Comparison of ENCODE assay signal across 12 mouse cellular contexts in genomic region chr11:69010400-69011323, GRCm38 (mm10). TPM values are rescaled to one million over a fixed set of nuclear protein-coding genes. Genes with fewer than 3 reads are reported as not detected.
DNase-seq lines count a peak whose midpoint lies in the region; ATAC-seq and TF ChIP-seq lines count a peak whose summit lies in the region.
"Had no signal": no experiment of that assay in that cellular context is flagged by ENCODE, and none has a peak within 500 bp of the region (broad histone marks: within the 10 kb centered on the region; RNA-seq: fewer than 3 reads in every experiment).

No protein-coding gene starts in this region.

- H3K4me2 ChIP-seq in hindbrain, embryonic 13.5 days: no peak overlapping the region; the same call in 1 of the 2 replicates
- H3K4me2 ChIP-seq in stomach, embryonic 15.5 days: peak overlapping the region; percentile 79; the same call in 1 of the 2 replicates
- no peak overlapping the region for H3K4me2 ChIP-seq in stomach, postnatal 0 days (replicated peaks; ENCODE audit: low read depth)
- H3K4me2 ChIP-seq in limb, embryonic 12.5 days: 0 out of 2 replicates have a peak overlapping the region, but pooled peaks have one; percentile 10

- no peak for TF ChIP-seq EP300 in stomach, postnatal 0 days (optimal IDR thresholded peaks at IDR 0.05)

- ATAC-seq in hindbrain, embryonic 13.5 days (ENCODE audit: low FRiP score): no peak
- ATAC-seq in stomach, embryonic 15.5 days (ENCODE audit: insufficient read depth, low FRiP score, low read depth): no peak
- ATAC-seq in stomach, postnatal 0 days (ENCODE audit: low FRiP score, low TSS enrichment): no peak
- no peak for ATAC-seq in limb, embryonic 12.5 days (ENCODE audit: insufficient number of reproducible peaks, insufficient read depth, low FRiP score, low TSS enrichment, low read depth)

- peak overlapping the region; percentile 66; the same call in 1 of the 2 replicates for H3K4me3 ChIP-seq in hindbrain, embryonic 10.5 days
- no peak overlapping the region for H3K4me3 ChIP-seq in hindbrain, embryonic 13.5 days
- H3K4me3 ChIP-seq in stomach, embryonic 15.5 days (replicated peaks): no peak overlapping the region
- no peak overlapping the region for H3K4me3 ChIP-seq in stomach, postnatal 0 days (ENCODE audit: low read depth, low read length)
- H3K4me3 ChIP-seq in limb, embryonic 12.5 days (replicated peaks): no peak overlapping the region

- no peaks in the 10 kb centered on the region for H3K27me3 ChIP-seq in hindbrain, embryonic 10.5 days (ENCODE audit: insufficient read depth, poor library complexity, severe bottlenecking)
- H3K27me3 ChIP-seq in hindbrain, embryonic 13.5 days: no peaks in the 10 kb centered on the region
- H3K27me3 ChIP-seq in stomach, embryonic 15.5 days (replicated peaks): no peaks in the 10 kb centered on the region
- no peaks in the 10 kb centered on the region for H3K27me3 ChIP-seq in stomach, postnatal 0 days (ENCODE audit: control insufficient read depth, insufficient read depth, low read length)
- no peaks in the 10 kb centered on the region for H3K27me3 ChIP-seq in limb, embryonic 12.5 days

- peaks cover 6% of the 10 kb centered on the region for H3K36me3 ChIP-seq in hindbrain, embryonic 10.5 days
- H3K36me3 ChIP-seq in hindbrain, embryonic 13.5 days: no peaks in the 10 kb centered on the region
- no peaks in the 10 kb centered on the region for H3K36me3 ChIP-seq in stomach, embryonic 15.5 days
- no peaks in the 10 kb centered on the region for H3K36me3 ChIP-seq in stomach, postnatal 0 days (ENCODE audit: control insufficient read depth, insufficient read depth, low read length)
- no peaks in the 10 kb centered on the region for H3K36me3 ChIP-seq in limb, embryonic 12.5 days

- no peaks in the 10 kb centered on the region for H3K9me3 ChIP-seq in hindbrain, embryonic 10.5 days
- no peaks in the 10 kb centered on the region for H3K9me3 ChIP-seq in hindbrain, embryonic 13.5 days
- H3K9me3 ChIP-seq in stomach, embryonic 15.5 days: no peaks in the 10 kb centered on the region
- H3K9me3 ChIP-seq in stomach, postnatal 0 days (ENCODE audit: control insufficient read depth, low read length): no peaks in the 10 kb centered on the region
- no peaks in the 10 kb centered on the region for H3K9me3 ChIP-seq in limb, embryonic 12.5 days

- no peak overlapping the region for H3K27ac ChIP-seq in hindbrain, embryonic 10.5 days
- H3K27ac ChIP-seq in hindbrain, embryonic 13.5 days: no peak overlapping the region
- no peak overlapping the region for H3K27ac ChIP-seq in stomach, embryonic 15.5 days
- H3K27ac ChIP-seq in stomach, postnatal 0 days (replicated peaks): no peak overlapping the region
- no peak overlapping the region for H3K27ac ChIP-seq in limb, embryonic 12.5 days

- no peak for DNase-seq in hindbrain, embryonic 10.5 days (ENCODE audit: low spot score)
- no peak for DNase-seq in stomach, postnatal 0 days (ENCODE audit: low spot score)
- no peak for DNase-seq in cerebellum, adult 9-10 months
- no peak for DNase-seq in right cerebral cortex, postnatal 25 days
- DNase-seq: cerebellum, postnatal 25 days; gastrocnemius, postnatal 36 days; lung, postnatal 36 days; spleen, adult 18-20 months; thymus, postnatal 36 days had no signal

- TF ChIP-seq CTCF in stomach, postnatal 0 days (IDR thresholded peaks at IDR 0.05; ENCODE audit: low read depth): no peak

- H3K4me1 ChIP-seq in hindbrain, embryonic 10.5 days (replicated peaks): peaks cover 30% of the 10 kb centered on the region
- peaks cover 30% of the 10 kb centered on the region for H3K4me1 ChIP-seq in hindbrain, embryonic 13.5 days (replicated peaks)
- peaks cover 4% of the 10 kb centered on the region; the same call in 1 of the 2 replicates for H3K4me1 ChIP-seq in stomach, embryonic 15.5 days
- H3K4me1 ChIP-seq in stomach, postnatal 0 days (replicated peaks; ENCODE audit: control insufficient read depth, insufficient read depth): no peaks in the 10 kb centered on the region
- peaks cover 12% of the 10 kb centered on the region for H3K4me1 ChIP-seq in limb, embryonic 12.5 days (replicated peaks)

- no peak overlapping the region for H3K9ac ChIP-seq in hindbrain, embryonic 13.5 days
- no peak overlapping the region for H3K9ac ChIP-seq in stomach, embryonic 15.5 days
- H3K9ac ChIP-seq in stomach, postnatal 0 days (ENCODE audit: low read length): no peak overlapping the region
- H3K9ac ChIP-seq in limb, embryonic 12.5 days (replicated peaks): no peak overlapping the region

- WGBS in hindbrain, embryonic 10.5 days: 91% methylated on average over 15 of the region's 15 CpGs
- 89% methylated on average over 15 of the region's 15 CpGs for WGBS in hindbrain, embryonic 13.5 days
- 89% methylated on average over 15 of the region's 15 CpGs for WGBS in stomach, embryonic 15.5 days
- 87% methylated on average over 15 of the region's 15 CpGs for WGBS in stomach, postnatal 0 days
- WGBS in limb, embryonic 12.5 days: 89% methylated on average over 15 of the region's 15 CpGs

RNA-seq across cellular contexts. Expression of gene Pfas, which starts 2.4 kb away (rescaled TPM):
- 40.6 and 57.3 TPM in 2 replicates for polyA plus RNA-seq in hindbrain, embryonic 10.5 days (2016; fragmentation: Nextera tagmentation; extraction: Ambion mirVana)
- 19.1 and 20.4 TPM in 2 replicates for polyA plus RNA-seq in hindbrain, embryonic 13.5 days (2015; fragmentation: Nextera tagmentation; extraction: Ambion mirVana)
- polyA plus RNA-seq in stomach, embryonic 15.5 days (2015; fragmentation: Nextera tagmentation; extraction: Ambion mirVana): 31.5 and 33.7 TPM in 2 replicates
- 7.4 and 8.0 TPM in 2 replicates for polyA plus RNA-seq in stomach, postnatal 0 days (2015; fragmentation: Nextera tagmentation; extraction: Ambion mirVana)
- polyA plus RNA-seq in limb, embryonic 12.5 days (2016; fragmentation: Nextera tagmentation; extraction: Ambion mirVana): 45.7 and 48.5 TPM in 2 replicates

RNA-seq across cellular contexts. Expression of gene Ctc1, which starts 5.0 kb away (rescaled TPM):
- 89.8 and 90.9 TPM in 2 replicates for polyA plus RNA-seq in hindbrain, embryonic 10.5 days (2016; fragmentation: Nextera tagmentation; extraction: Ambion mirVana)
- 49.4 and 49.9 TPM in 2 replicates for polyA plus RNA-seq in hindbrain, embryonic 13.5 days (2015; fragmentation: Nextera tagmentation; extraction: Ambion mirVana)
- polyA plus RNA-seq in stomach, embryonic 15.5 days (2015; fragmentation: Nextera tagmentation; extraction: Ambion mirVana): 40.3 and 45.5 TPM in 2 replicates
- polyA plus RNA-seq in stomach, postnatal 0 days (2015; fragmentation: Nextera tagmentation; extraction: Ambion mirVana): 11.1 and 11.5 TPM in 2 replicates
- polyA plus RNA-seq in limb, embryonic 12.5 days (2016; fragmentation: Nextera tagmentation; extraction: Ambion mirVana): 70.5 and 73.8 TPM in 2 replicates

RNA-seq across cellular contexts. Expression of gene Aurkb, which starts 34.8 kb away (rescaled TPM):
- 184 and 228 TPM in 2 replicates for polyA plus RNA-seq in hindbrain, embryonic 10.5 days (2016; fragmentation: Nextera tagmentation; extraction: Ambion mirVana)
- 31.7 and 34.2 TPM in 2 replicates for polyA plus RNA-seq in hindbrain, embryonic 13.5 days (2015; fragmentation: Nextera tagmentation; extraction: Ambion mirVana)
- 134 and 146 TPM in 2 replicates for polyA plus RNA-seq in stomach, embryonic 15.5 days (2015; fragmentation: Nextera tagmentation; extraction: Ambion mirVana)
- polyA plus RNA-seq in stomach, postnatal 0 days (2015; fragmentation: Nextera tagmentation; extraction: Ambion mirVana): 24.7 and 34.0 TPM in 2 replicates
- 169 and 171 TPM in 2 replicates for polyA plus RNA-seq in limb, embryonic 12.5 days (2016; fragmentation: Nextera tagmentation; extraction: Ambion mirVana)

RNA-seq across cellular contexts. Expression of gene Rangrf, which starts 35.7 kb away (rescaled TPM):
- 69.7 and 78.1 TPM in 2 replicates for polyA plus RNA-seq in hindbrain, embryonic 10.5 days (2016; fragmentation: Nextera tagmentation; extraction: Ambion mirVana)
- polyA plus RNA-seq in hindbrain, embryonic 13.5 days (2015; fragmentation: Nextera tagmentation; extraction: Ambion mirVana): 24.7 and 26.7 TPM in 2 replicates
- polyA plus RNA-seq in stomach, embryonic 15.5 days (2015; fragmentation: Nextera tagmentation; extraction: Ambion mirVana): 55.9 and 63.0 TPM in 2 replicates
- 34.8 and 35.1 TPM in 2 replicates for polyA plus RNA-seq in stomach, postnatal 0 days (2015; fragmentation: Nextera tagmentation; extraction: Ambion mirVana)
- polyA plus RNA-seq in limb, embryonic 12.5 days (2016; fragmentation: Nextera tagmentation; extraction: Ambion mirVana): 64.6 and 69.6 TPM in 2 replicates

RNA-seq across cellular contexts. Expression of gene Slc25a35, which starts 42.7 kb away (rescaled TPM):
- 2.0 and 2.5 TPM in 2 replicates for polyA plus RNA-seq in hindbrain, embryonic 10.5 days (2016; fragmentation: Nextera tagmentation; extraction: Ambion mirVana)
- polyA plus RNA-seq in hindbrain, embryonic 13.5 days (2015; fragmentation: Nextera tagmentation; extraction: Ambion mirVana): 1.5 TPM in 2 replicates
- 5.1 and 5.3 TPM in 2 replicates for polyA plus RNA-seq in stomach, embryonic 15.5 days (2015; fragmentation: Nextera tagmentation; extraction: Ambion mirVana)
- 4.9 and 5.8 TPM in 2 replicates for polyA plus RNA-seq in stomach, postnatal 0 days (2015; fragmentation: Nextera tagmentation; extraction: Ambion mirVana)
- 2.3 and 2.6 TPM in 2 replicates for polyA plus RNA-seq in limb, embryonic 12.5 days (2016; fragmentation: Nextera tagmentation; extraction: Ambion mirVana)

Comparison
In these comparisons a context has a peak if more than half of its experiments do, and no peak if none do; other contexts are left out.
1. H3K4me2 ChIP-seq: peak in stomach, embryonic 15.5 days (single experiment) and limb, embryonic 12.5 days (single experiment); none in hindbrain, embryonic 13.5 days (single experiment) and stomach, postnatal 0 days (single experiment).